Mouse (Mus musculus) urinary bladder, postnatal 4 days (tissue): Measurements from ENCODE around the gene Ccnk.

Source experiments
- DNase-seq, 2 experiments: peaks; one replicate each; pipeline ENCODE4 v3.0.0; 2021 to 2022; ENCODE audit warnings: low spot score in 2 of 2

Ccnk gene

DNA sequence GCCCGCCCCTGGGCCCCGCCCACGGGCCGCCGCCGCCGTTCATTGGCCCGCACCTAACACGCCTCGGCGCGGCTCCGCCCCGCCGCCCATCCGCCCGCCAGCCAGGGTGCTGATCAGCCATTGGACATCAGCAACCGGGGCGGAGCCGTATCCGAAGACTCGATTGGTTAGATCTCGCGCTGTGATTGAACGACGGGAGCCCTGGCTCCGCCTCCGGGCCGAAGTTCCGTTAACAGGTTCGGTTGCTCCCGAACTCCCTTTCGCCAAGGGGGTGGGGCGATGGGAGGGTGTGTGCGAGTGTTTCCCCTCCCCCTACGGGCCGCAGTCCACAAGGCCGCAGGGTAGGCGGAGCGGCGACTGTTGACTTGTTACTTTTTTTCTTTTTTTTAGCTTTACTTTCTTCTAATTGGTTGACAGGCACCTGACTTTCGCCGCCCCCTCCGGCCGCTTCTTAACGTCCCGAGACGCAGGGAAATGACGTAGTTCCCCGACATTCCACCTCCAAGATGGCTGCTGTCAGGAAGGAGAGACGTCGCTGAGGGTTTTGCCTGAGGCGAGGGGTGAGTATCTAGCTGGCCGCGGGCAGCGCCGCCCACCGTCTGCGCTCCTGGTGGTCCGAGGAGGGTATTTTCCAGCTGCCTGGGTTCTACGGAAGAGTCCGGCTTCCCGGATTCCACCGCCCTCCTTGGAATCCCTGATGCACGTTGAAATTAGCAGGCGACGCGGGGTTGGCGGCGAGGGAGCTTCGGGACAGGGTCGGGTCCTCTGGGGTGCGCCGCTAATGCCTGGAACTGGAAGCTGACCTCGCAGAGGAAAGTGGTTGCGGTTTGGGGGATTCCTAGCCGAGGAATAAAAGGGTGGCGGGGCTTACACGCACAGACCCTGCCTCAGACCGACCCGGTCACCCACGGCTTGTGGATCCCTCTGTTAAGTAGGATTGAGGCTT lies at the start of gene Ccnk:
TSS of gene Ccnk (plus strand) at position 259 of the 946 bp plus-strand sequence.
- DNase-seq: peak; percentile 99

DNA sequence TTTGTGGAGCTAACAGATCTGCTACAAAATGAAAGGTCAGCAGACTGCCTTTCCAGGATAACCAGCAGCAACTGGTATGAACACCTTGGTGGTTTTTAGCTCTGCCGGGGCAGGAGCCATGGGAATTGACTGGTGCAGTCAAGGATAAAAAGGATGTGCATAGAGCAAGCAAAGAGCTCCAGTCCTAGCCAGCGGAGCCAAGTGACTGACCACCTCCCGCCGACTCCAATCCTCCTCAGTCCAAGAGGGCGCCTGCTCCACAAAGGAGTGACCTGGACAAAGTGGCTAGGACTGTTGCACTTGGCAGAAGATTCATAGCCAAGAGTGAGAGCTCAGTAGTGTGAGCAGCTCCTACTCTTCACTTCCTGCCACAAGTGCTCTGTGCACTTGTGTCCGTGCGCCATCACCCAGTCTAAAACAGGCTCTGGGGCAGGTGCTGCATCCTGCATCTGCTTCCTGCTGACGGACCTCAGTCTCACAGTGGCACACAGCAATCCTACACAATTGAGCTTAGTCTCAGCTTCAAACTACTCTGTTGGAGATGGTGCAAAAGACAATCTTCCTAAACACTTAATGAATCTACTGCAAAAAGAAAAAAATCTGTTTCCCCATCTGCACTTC lies 46.8 kb upstream of the Ccnk start:
- DNase-seq: no peak

DNA sequence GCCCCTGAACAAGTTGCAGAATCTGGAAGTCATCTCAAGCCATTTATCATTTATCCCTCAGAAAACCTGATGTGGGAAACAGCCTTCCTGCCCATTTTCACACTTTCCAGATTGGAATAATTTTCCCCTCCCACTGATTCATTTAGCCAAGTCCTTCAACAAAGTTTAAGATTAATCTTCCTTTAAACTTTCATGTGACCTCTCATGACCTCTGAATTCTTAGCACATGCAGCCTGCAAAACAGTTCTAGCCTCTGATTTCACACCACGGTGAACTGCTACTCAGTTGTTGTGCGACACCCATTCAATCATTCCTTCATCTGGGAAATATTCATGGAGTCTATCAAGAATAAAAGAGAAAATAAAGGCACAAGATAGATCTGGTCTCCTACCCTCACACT lies 46.2 kb upstream of the Ccnk start:
- DNase-seq: no peak

DNA sequence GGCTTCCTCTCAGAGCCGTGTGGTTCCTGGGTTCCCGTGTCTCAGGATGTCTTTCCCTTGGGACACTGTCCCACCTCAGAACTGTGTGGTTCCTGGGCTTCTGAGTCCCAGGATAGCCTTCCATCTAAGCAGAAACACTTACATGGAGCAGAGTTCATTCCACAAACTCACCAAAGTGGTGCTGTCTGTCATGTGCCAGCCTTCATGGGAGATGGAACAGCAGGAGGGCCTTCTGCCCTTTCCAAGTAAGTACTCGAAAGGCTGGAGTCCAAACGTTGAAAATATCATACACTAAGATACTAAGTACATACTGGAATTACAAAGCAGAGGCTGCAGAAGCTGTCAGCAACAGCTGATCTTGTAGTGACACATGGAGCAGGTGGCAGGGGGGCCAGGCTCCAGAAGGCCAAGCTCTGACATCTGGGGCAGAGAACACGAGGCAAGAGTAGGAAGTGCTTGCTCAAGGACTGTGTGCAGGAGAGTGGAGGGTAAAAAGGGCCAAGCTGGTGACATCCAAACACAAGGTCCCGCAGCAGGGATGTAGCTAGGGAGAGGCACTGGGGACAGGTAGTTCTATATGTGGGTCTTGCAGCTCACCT lies 43.7 kb upstream of the Ccnk start:
- no peak for DNase-seq

DNA sequence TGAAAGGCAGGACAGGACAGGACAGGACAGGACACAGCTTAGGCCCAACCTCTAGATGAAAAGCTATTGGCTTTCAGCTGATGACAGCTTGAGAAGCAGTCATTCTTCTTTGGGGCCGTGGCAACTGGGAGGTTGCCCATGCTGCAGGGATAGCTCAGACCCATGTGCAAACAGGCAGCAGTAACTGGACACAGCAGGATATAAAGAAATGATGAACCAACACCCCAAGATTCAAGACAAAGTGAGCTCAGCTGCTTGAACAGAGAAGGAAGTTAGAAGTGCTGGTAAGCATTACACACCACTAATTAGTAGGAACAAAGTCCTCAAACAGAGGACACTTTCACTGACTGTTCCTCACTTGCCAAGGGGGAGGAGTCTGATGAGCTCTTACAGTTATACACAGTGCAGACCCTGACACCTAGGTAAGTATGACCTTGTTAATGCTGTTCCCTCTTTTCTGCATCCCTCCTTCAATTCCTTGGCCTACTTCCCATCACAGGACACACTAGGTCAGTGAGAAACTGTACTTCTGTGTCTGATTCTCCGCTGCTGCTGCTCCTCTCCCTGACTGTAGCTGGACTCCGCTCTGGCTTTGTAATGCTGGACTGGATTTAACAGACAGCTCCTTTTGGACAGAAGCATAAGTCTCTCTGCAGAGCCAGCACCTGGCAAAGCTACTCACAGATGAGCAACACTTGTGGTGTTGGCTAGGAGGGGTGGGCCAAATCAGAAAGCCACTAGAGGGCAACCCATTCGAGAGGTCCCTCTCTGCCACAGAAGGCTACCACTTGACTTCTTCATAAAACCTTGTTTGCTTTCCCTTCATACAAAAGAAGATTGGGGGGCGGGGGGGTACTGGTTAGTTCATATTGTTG lies 35.5 kb upstream of the Ccnk start:
- no peak for DNase-seq

DNA sequence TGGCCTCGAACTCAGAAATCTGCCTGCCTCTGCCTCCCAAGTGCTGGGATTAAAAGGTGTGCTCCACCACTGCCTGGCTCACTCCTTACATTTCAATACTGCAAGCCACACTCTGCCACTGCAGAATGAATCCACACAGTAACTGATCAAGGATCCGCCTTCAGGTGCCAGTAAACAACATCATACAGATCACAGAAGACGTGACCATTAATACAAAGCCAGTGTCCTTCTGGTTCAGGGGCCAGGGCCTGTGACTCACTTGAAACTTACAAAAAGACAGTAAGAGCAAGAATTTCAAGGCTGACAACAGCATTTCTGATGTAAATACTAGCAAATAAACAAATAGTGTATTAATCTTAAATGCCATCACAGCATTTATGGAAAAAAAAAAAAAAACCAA lies 34.2 kb upstream of the Ccnk start:
- no peak for DNase-seq

DNA sequence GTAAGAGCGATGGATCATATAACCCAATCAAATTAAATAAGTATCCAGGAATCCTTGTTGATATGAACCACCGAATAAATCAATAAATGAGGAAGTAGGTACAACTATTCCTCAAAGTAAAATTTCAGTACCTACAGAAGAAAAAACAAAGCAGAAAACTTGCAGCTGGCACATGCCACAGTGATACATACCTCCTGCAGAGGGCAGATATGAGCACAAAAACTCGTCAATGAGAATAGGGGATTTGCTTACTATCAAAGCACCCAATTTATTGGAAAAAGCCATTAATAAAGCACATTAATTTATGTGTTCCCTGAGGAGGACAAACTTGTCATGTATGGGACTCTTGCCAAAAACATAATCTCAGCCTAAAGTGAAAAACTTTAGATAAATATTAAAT lies 29.6 kb upstream of the Ccnk start:
- no peak for DNase-seq

DNA sequence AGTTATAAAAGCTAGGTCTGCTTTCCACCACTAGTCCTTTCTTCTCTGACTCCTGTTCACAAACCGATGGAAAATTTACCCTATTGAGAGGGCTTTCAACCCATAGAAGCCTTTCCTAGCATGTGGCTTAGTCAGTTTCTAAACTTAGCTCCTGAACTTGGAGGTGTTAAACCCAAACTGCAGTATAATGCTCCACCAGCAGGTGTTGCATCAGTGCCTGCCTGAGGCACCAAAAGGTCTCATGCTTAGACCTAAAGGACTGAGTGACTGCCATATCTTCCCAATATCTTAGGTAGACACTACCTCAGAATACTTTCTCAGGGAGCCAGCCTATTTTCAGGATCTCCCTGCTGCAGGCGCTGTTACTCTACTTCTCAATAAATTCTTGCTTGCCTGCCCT lies 26.6 kb upstream of the Ccnk start:
- no peak for DNase-seq

DNA sequence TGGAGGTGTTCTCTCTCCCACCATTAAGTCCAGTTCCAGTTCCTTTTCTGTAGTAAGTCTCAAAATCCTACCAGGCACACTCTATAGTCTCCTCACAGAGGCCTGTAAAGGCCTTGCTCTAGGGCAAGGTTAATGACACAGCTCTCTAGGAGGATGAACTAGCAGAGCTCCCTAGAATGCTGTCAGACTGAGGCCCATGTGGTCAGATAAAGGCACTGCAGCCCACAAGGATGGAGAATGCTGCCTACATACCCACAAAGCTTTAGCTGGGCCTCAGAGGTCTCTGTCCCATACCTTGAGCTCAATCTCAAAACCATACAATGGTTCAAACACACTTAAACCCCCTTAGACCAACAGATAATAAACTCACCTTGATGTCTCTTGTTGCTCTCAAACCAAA lies 19.5 kb upstream of the Ccnk start:
- no peak for DNase-seq

DNA sequence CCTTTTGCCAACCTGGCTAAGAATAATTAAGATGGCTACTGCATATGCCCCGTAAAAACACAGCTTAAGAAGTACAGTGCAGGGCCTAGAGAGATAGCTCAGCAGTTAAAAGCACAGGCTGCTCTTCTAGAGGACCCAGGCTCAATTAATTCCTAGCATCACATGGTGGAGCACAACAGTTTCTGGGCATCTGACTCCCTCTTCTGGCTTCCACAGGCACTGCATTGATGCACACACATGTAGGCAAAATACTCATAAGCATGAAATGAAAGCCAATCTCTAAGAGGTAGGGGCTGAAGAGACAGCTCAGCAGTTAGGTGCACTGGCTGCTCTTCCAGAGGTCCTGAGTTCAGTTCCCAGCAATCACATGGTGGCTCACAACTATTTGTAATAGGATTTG lies 17.3 kb upstream of the Ccnk start:
- no peak for DNase-seq

DNA sequence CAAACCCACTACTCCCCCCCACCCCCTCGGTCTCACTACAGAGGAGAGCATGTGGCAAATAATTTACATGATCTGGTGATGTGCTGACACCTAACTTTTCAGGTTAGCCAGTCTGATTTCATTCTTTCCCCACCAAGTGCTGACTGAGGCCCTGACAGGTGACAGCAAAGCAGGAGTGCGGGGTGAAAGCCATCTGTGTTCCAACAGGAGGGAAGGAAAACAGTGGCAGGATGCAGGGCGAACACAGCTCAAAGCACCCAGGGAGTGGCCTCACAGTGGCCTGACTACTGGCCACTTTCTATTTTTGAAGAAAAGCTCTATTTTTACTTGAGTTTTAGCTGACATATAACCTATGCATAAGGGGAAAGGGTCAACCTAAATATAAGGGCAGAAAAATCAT lies 15.7 kb upstream of the Ccnk start:
- DNase-seq: no peak

DNA sequence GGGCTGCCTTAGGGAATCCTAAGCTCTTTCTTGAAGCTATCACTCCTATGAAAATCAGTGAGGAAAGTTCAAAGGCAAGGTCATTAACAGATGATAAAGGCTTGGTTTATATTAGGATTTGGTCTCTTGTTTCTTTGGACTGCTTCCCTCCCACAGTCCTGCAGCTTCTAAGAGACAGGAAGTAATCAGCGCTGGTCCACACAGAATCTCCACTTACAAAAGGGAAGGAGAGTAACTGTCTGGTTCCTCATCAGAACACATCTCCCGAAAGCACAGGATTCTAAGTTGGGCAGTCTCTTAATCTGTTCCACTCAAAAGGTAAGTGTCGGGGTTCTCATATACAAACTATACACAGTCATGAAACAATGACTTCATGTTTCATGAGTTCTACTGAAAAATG lies 10.5 kb upstream of the Ccnk start:
- DNase-seq: no peak

DNA sequence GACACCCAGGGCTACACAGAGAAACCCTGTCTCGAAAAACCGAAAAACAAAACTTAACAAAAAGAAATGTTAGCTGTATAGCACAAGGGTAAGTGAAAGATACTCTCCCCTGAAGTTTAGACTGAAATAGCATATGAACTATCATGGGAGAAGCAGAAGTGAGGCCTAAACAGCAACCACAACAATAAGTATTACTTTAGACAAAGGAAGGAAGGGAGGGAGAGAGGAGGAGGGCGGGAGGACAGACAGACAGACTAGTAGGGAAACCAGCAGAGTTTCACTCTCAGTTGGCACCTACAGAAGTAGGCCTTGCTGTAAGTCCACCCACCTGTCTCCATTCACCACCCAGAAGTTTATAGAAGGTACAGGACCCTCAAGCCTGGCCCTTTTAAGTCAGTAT lies 8.9 kb upstream of the Ccnk start:
- DNase-seq: no peak

DNA sequence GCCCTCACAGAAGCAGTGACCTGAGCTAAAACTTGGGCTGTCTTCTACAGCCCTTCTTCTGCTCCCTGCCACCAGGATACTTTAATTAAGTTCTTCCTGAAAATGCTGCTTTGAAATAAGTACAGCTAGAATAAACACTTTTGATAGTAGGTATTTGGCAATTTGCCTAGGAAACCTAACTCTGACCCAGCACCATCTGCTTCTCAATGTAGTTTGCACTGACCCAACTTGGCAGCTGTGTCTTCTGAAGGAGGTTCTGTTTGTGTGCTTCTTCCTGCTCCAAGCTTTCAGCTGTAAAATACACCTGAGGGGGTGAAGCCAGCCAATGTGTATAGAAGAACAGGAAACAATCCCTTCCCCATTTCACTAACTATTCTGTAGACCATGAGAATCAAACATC lies 8.0 kb upstream of the Ccnk start:
- no peak for DNase-seq

DNA sequence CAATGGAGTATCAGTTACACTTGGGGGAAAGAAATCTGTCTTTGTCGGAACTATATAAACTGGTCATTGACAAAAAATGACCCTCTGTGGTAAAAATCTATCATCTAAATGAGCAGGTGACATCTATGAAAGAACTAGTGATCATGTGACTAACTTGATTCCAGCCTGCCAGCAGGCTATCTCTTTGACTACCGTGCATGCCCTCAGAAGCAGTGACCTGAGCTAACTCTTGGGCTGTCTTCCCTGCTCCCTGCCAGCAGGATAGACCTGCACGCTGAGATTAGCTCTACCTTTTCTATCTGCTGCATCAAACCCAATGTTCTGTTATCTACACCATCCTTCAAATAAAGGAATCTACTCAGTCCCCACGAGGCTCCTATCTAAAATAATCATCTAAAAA lies 6.7 kb upstream of the Ccnk start:
- no peak for DNase-seq

DNA sequence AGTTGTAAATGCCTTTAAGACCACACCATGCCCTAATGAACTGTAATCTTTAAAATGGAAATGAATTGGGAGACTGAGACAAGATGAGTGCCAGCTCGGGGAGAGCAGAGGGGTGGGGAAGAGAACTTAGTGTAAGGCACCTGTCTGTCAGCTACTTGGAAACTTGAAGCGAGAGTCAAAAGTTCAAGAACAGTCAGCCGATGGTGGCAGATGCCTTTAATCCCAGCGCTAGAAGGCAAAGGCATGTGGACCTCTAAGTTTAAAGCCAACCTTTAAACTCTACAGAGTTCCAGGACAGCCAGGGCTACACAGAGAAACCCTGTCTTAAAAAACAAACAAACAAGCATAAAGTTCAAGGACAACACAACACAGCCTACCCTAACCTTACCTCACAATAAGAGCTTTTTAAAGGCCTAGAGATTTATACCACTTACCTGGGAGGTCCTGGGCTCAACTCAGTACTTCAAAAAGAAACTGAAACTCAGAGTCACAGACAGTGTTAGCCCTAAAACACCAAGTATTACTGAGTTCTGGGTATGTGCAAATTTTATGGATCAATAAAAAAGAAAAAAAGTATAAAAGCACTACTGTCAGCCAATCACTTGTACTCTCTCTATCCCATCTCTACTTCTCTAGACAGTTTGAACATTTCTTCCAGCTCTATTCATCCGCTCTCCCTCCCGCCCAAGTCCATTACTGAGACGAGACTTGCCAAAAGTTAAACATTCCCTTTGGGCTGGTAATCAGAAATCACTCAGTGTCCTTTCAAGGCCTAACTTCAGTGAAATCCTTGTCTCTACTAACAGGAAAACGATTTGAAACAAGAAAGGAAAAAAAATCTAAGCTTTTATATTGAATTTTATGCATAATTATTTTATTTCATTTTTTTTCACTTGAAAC lies 4.5 kb upstream of the Ccnk start:
- DNase-seq: no peak

DNA sequence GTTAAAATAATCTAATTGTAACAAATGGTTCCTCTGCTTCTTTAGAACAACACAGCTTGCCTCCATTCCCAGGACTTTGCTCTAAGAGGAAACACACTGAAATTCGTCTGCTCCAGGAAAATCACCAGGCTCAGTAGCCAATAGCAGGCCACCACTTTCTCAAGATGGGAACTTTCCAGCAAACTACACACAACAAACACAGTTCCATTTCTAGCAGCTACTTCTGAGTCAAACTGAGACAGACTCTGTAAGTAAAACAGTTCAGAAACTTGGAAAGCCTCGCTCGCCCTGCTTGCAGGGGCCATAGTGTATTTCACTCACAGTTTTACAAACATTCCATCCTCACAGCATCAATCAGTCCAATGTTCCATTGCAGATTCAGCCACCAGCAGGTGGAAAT lies 3.0 kb upstream of the Ccnk start:
- DNase-seq: no peak

DNA sequence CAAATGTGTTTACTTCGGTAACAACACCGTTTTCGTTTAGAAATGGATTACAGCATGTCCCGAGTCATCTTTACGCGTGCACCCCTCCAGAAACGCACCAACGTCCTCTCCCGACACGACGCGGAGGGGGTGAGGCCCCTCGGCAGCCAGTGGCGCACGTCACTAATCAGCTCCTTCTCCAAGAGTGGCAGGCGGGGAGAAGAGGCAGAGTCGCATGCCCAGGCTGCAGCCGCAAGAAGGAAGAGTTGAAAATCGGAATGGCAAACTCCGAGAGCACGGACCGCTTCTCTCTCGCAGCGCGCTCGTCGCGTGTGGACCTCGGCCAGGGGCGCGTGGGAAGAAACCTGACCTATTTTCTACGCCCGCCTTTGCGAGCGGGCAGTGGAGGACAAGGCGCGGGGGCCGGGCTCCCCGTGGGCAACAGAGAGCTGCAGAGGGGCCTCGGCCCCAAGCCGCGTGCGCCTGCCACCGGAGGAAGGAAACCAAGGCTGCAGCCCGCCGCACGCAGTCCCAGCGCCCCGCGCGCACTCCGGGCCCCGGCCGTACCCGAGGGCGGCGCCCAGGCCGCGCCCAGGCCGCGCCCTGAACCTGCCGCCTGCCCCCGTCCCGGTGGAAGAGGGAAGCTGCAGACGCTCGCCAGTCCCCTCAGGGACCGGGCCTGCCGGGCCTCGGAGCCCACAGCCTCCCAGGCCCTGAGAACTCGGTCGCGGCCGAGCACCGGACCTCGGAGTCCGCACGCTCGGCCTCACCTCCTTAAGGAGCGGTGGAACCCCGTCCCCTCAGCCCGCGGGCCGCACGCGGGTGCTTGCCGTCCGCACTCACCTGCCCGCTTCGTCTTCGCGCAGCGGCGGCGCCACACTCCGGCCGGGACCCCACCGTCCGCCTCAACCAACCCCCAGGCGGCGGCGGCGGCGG lies 791 bp upstream of the Ccnk start:
- peak; percentile 49 to 63 for DNase-seq

DNA sequence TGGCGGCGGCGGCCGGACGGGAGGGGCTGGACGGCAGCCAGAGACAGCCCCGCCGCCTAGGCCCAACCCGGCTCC lies 296 bp upstream of the Ccnk start, which contains the start of gene Setd3:
TSS of gene Setd3 (minus strand) at position 69 of the 75 bp plus-strand sequence.
- DNase-seq: no peak

DNA sequence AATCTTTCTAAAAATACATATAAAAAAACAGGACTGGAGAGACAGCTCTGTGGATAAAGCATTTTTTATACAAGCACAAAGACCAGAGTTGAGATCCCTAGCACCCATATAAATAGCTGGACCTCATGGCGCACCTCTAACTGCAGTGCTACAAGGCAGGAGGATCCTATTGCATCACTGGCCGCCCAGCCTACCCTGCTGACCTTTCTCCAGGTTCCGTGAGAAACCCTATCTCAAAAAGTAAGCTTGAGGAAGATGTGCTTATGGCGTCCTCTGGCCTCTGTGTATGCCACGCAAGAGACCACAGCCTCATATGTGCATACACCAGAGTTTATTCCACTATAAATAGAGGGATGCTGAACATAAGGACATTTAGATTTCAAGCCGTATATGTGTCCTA lies 2.3 kb downstream of the Ccnk start:
- DNase-seq: no peak
